Mouse (Mus musculus) forebrain, postnatal 0 days (tissue): Measurements from ENCODE around the gene Ssbp1. TPM values are rescaled to one million over a fixed set of nuclear protein-coding genes. Genes with fewer than 3 reads are reported as not detected.

ENCODE experiments used
- ATAC-seq: fragments of 200-750 bp; cut with Nextera tagmentation; 2 replicates; pipeline ENCODE4 v1.8.0; 2017; ENCODE audit warnings: mild to moderate bottlenecking, moderate library complexity
- DNase-seq: peaks from one replicate; pipeline ENCODE4 v3.0.0-alpha.2; 2015
- H3K27ac ChIP-seq: fragments of 300-500 bp; sonication (generic); 2 replicates; pipeline ENCODE4 v1.5.1; 2014; ENCODE audit warnings: low read depth, mild to moderate bottlenecking, antibody characterized with exemption, low read length, moderate library complexity, mixed read lengths
- H3K27me3 ChIP-seq: fragments of 300-500 bp; sonication (generic); 2 replicates; pipeline ENCODE4 v1.6.1; 2014; ENCODE audit warnings: mild to moderate bottlenecking, low read length, mixed read lengths; ENCODE audit not compliant: insufficient read depth
- H3K36me3 ChIP-seq: fragments of 300-500 bp; sonication (generic); 2 replicates; pipeline ENCODE4 v1.6.1; 2014; ENCODE audit warnings: mild to moderate bottlenecking, moderate library complexity; ENCODE audit not compliant: insufficient read depth
- H3K4me1 ChIP-seq: fragments of 300-500 bp; sonication (generic); 2 replicates; pipeline ENCODE4 v1.6.1; 2014; ENCODE audit warnings: antibody characterized with exemption; ENCODE audit not compliant: insufficient read depth
- H3K4me2 ChIP-seq: fragments of 300-500 bp; sonication (generic); 2 replicates; pipeline ENCODE4 v1.6.1; 2014; ENCODE audit warnings: low read depth, mild to moderate bottlenecking, moderate library complexity
- H3K4me3 ChIP-seq: fragments of 300-500 bp; sonication (generic); 2 replicates; pipeline ENCODE4 v1.5.1; 2014; ENCODE audit warnings: low read depth, low read length, mixed read lengths
- H3K9ac ChIP-seq: fragments of 300-500 bp; sonication (generic); 2 replicates; pipeline ENCODE4 v1.6.1; 2014; ENCODE audit warnings: mild to moderate bottlenecking
- H3K9me3 ChIP-seq: fragments of 300-500 bp; sonication (generic); 2 replicates; pipeline ENCODE4 v1.6.1; 2016; ENCODE audit warnings: low read length
- CTCF ChIP-seq: sonication (generic); IDR thresholded peaks from 2 replicates; pipeline ENCODE4 v1.5.1; 2016; ENCODE audit warnings: antibody characterized with exemption, control low read depth, low read depth
- WGBS: fragments of 180-500 bp; shearing (Covaris S2); extraction: QIAGEN DNeasy Blood & Tissue Kit; methylation state at CpG from one replicate; pipeline ENCODE4 v1.1.7; 2014; 5-methylcytosine and 5-hydroxymethylcytosine counted together
- polyA plus RNA-seq: library from polyadenylated mRNA; unstranded; fragments of >200 nt; fragmentation: Nextera tagmentation; extraction: Ambion mirVana; gene quantifications from 2 replicates; pipeline ENCODE4 v1.2.1, GENCODE M21; 2015
- total RNA-seq: library from RNA; depleted of rRNA; stranded (reverse); fragments of >200 nt; gene quantifications from 2 replicates; pipeline ENCODE4 v1.2.3, GENCODE M21; 2014

Ssbp1 gene
- total and polyA plus RNA-seq, 2 experiments from 2014 or later = 25.3 to 77.2 TPM

- ATAC-seq = no peak
- no peaks in the 10 kb centered on the region for H3K27me3 ChIP-seq
- H3K9me3 ChIP-seq = no peaks in the 10 kb centered on the region
- no peak overlapping the region for H3K4me2 ChIP-seq
- no peak for DNase-seq
- 20% methylated on average over 7 of the region's 7 CpGs for WGBS
- H3K36me3 ChIP-seq = no peaks in the 10 kb centered on the region
- no peak overlapping the region for H3K9ac ChIP-seq
- H3K4me3 ChIP-seq = no peak overlapping the region
- no peak overlapping the region for H3K27ac ChIP-seq
- TF ChIP-seq CTCF = peak; percentile 65
- H3K4me1 ChIP-seq = no peaks in the 10 kb centered on the region
Measured at GRCm38 (mm10) chr6:40454436-40455041, 16.6 kb upstream of the Ssbp1 start.

DNA sequence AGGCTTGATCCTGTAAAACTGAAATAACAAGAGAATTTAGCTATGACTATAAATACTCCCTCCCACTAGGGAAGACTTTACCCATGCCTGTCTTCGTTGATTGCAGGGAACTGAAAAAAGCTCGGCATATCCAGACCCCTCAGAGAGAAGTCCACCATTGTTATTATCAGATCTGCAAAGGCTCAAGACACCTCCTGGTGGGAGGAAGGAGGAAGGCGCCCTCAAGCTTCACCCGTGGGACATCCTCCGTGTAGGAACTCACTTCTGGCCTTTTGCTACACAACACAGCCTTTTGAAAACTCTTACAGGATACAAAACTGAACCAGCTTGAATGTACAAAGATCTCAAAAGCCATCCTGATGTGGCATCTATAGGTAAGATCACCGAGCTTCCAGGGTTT is 5.4 kb upstream of the Ssbp1 start:
- Histone ChIP-seq H3K4me1 (no peaks in the 10 kb centered on the region), H3K9ac (no peak overlapping the region), H3K9me3 (no peaks in the 10 kb centered on the region), H3K27me3 (no peaks in the 10 kb centered on the region), H3K4me2 (no peak overlapping the region), H3K27ac (no peak overlapping the region), H3K36me3 (no peaks in the 10 kb centered on the region), H3K4me3 (no peak overlapping the region)
- WGBS = 47% methylated on average over 6 of the region's 6 CpGs
- TF ChIP-seq CTCF = peak; percentile 44
- ATAC-seq (no peak), DNase-seq (no peak)

GRCm38 (mm10) chr6:40471720-40472010 is 513 bp downstream of the Ssbp1 start:
- TF ChIP-seq CTCF = no peak
- whole genome bisulfite sequencing = 0% methylated on average over 7 of the region's 7 CpGs
- Histone ChIP-seq H3K4me3 (peak overlapping the region; percentile 84), H3K9ac (peak overlapping the region; percentile 88), H3K36me3 (peaks cover 20% of the 10 kb centered on the region), H3K27me3 (no peaks in the 10 kb centered on the region), H3K9me3 (no peaks in the 10 kb centered on the region), H3K4me1 (peaks cover 5% of the 10 kb centered on the region; the same call in 1 of the 2 replicates), H3K27ac (peak overlapping the region; percentile 94), H3K4me2 (peak overlapping the region; percentile 63)
- peak; percentile 7; the same call in 1 of the 2 replicates for ATAC-seq
- no peak for DNase-seq

DNA sequence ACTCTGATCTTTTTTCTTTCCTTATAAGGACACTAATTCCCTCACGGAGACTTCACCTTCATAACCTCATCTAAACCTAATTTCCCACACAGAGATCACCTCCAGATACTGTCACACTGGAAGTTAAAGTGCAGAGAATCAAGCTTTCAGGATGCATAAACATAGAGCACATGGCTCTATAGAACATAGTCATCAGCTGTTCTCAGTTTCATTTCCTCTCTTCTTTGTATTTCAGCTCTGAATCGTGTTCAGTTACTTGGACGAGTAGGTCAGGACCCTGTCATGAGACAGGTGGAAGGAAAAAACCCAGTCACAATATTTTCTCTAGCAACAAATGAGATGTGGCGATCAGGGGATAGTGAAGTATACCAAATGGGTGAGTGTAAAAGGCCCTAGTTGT is 5.0 kb downstream of the Ssbp1 start:
- Histone ChIP-seq H3K27me3 (no peaks in the 10 kb centered on the region), H3K4me1 (peaks cover 5% of the 10 kb centered on the region; the same call in 1 of the 2 replicates), H3K4me2 (no peak overlapping the region), H3K36me3 (peaks cover 40% of the 10 kb centered on the region), H3K9me3 (no peaks in the 10 kb centered on the region), H3K4me3 (no peak overlapping the region), H3K9ac (no peak overlapping the region), H3K27ac (no peak overlapping the region)
- no peak for DNase-seq
- no peak for TF ChIP-seq CTCF
- ATAC-seq = no peak
- 89% methylated on average over 4 of the region's 4 CpGs for WGBS

- Histone ChIP-seq H3K4me1 (no peaks in the 10 kb centered on the region), H3K4me2 (no peak overlapping the region), H3K9me3 (no peaks in the 10 kb centered on the region), H3K9ac (no peak overlapping the region), H3K27ac (no peak overlapping the region), H3K4me3 (no peak overlapping the region), H3K36me3 (peaks cover 62% of the 10 kb centered on the region), H3K27me3 (no peaks in the 10 kb centered on the region)
- ATAC-seq (no peak), DNase-seq (peak; percentile 59)
- TF ChIP-seq CTCF = peak; percentile 54
- 75% methylated on average over 1 of the region's 1 CpGs for WGBS
Measured at GRCm38 (mm10) chr6:40479705-40480104, 8.6 kb downstream of the Ssbp1 start.

DNA sequence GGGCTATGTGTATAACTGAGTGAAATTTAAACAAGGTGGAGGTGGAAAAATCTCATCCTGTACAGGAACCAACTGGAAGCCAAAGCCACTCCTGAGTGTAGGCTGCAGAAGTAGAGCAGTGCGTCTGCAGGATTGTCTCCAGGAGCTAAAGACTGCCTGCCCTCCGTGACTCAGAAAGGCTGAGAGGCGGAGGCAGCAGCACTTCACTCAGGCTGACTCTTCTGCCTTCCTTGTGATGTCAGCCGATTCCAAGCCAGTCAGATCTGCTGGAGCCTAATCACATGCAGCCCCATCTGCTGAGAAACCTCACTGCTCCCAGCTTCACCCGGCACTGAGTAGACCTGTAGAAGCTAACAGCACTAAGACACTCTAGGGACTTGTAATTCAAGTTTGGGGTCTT is 11.2 kb downstream of the Ssbp1 start:
- 84% methylated on average over 5 of the region's 5 CpGs for WGBS
- ATAC-seq (no peak), DNase-seq (no peak)
- no peaks in the 10 kb centered on the region for H3K27me3 ChIP-seq
- no peak overlapping the region for H3K9ac ChIP-seq
- H3K4me3 ChIP-seq = no peak overlapping the region
- peaks cover 51% of the 10 kb centered on the region for H3K36me3 ChIP-seq
- H3K4me1 ChIP-seq = no peaks in the 10 kb centered on the region
- H3K27ac ChIP-seq = no peak overlapping the region
- H3K4me2 ChIP-seq = no peak overlapping the region
- no peaks in the 10 kb centered on the region for H3K9me3 ChIP-seq
- TF ChIP-seq CTCF = no peak

DNA sequence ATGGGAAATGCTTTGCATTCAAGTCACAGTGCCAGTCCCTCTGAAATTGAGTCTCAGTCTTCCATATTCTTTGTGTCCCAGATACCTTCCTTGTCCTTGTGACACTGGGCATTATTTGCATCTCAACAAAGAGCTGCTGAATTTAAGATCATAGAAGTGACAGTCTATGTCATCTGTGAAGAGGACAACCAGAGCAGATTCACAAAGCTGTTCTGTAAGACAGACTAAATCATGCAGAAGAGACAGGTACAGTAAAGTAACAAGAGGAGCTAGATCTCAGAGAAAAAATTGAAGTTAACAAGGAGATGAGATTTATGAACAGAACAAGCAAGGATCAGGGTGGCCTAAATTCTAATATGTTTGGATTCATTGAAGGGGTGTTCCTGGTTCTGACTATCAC is 19.8 kb downstream of the Ssbp1 start, which contains the start of gene Tas2r137:
Gene Tas2r137, plus strand, starts transcription at position 301 of the 400 bp plus-strand sequence.
- no peaks in the 10 kb centered on the region for H3K27me3 ChIP-seq
- TF ChIP-seq CTCF = no peak
- DNase-seq = no peak
- H3K4me3 ChIP-seq = no peak within 1 kb of the TSS
- no peaks in the 10 kb centered on the region for H3K4me1 ChIP-seq
- no peak for ATAC-seq
- no peaks in the 10 kb centered on the region for H3K9me3 ChIP-seq
- H3K9ac ChIP-seq = no peak within 1 kb of the TSS
- H3K36me3 ChIP-seq = peaks cover 3% of the 10 kb centered on the region; the same call in 1 of the 2 replicates
- H3K27ac ChIP-seq = no peak within 1 kb of the TSS
- H3K4me2 ChIP-seq = no peak within 1 kb of the TSS
